Mouse (Mus musculus) forebrain, postnatal 0 days (tissue): Measurements from ENCODE around the gene Gfm2. TPM values are rescaled to one million over a fixed set of nuclear protein-coding genes. Genes with fewer than 3 reads are reported as not detected.

ENCODE experiments used
- ATAC-seq: fragments of 200-750 bp; cut with Nextera tagmentation; 2 replicates; pipeline ENCODE4 v1.8.0; 2017; ENCODE audit warnings: mild to moderate bottlenecking, moderate library complexity
- DNase-seq: peaks from one replicate; pipeline ENCODE4 v3.0.0-alpha.2; 2015
- H3K27ac ChIP-seq: fragments of 300-500 bp; sonication (generic); 2 replicates; pipeline ENCODE4 v1.5.1; 2014; ENCODE audit warnings: low read depth, mild to moderate bottlenecking, antibody characterized with exemption, low read length, moderate library complexity, mixed read lengths
- H3K27me3 ChIP-seq: fragments of 300-500 bp; sonication (generic); 2 replicates; pipeline ENCODE4 v1.6.1; 2014; ENCODE audit warnings: mild to moderate bottlenecking, low read length, mixed read lengths; ENCODE audit not compliant: insufficient read depth
- H3K36me3 ChIP-seq: fragments of 300-500 bp; sonication (generic); 2 replicates; pipeline ENCODE4 v1.6.1; 2014; ENCODE audit warnings: mild to moderate bottlenecking, moderate library complexity; ENCODE audit not compliant: insufficient read depth
- H3K4me1 ChIP-seq: fragments of 300-500 bp; sonication (generic); 2 replicates; pipeline ENCODE4 v1.6.1; 2014; ENCODE audit warnings: antibody characterized with exemption; ENCODE audit not compliant: insufficient read depth
- H3K4me2 ChIP-seq: fragments of 300-500 bp; sonication (generic); 2 replicates; pipeline ENCODE4 v1.6.1; 2014; ENCODE audit warnings: low read depth, mild to moderate bottlenecking, moderate library complexity
- H3K4me3 ChIP-seq: fragments of 300-500 bp; sonication (generic); 2 replicates; pipeline ENCODE4 v1.5.1; 2014; ENCODE audit warnings: low read depth, low read length, mixed read lengths
- H3K9ac ChIP-seq: fragments of 300-500 bp; sonication (generic); 2 replicates; pipeline ENCODE4 v1.6.1; 2014; ENCODE audit warnings: mild to moderate bottlenecking
- H3K9me3 ChIP-seq: fragments of 300-500 bp; sonication (generic); 2 replicates; pipeline ENCODE4 v1.6.1; 2016; ENCODE audit warnings: low read length
- CTCF ChIP-seq: sonication (generic); IDR thresholded peaks from 2 replicates; pipeline ENCODE4 v1.5.1; 2016; ENCODE audit warnings: antibody characterized with exemption, control low read depth, low read depth
- WGBS: fragments of 180-500 bp; shearing (Covaris S2); extraction: QIAGEN DNeasy Blood & Tissue Kit; methylation state at CpG from one replicate; pipeline ENCODE4 v1.1.7; 2014; 5-methylcytosine and 5-hydroxymethylcytosine counted together
- polyA plus RNA-seq: library from polyadenylated mRNA; unstranded; fragments of >200 nt; fragmentation: Nextera tagmentation; extraction: Ambion mirVana; gene quantifications from 2 replicates; pipeline ENCODE4 v1.2.1, GENCODE M21; 2015
- total RNA-seq: library from RNA; depleted of rRNA; stranded (reverse); fragments of >200 nt; gene quantifications from 2 replicates; pipeline ENCODE4 v1.2.3, GENCODE M21; 2014

Gene Gfm2
- total and polyA plus RNA-seq, 2 experiments from 2014 or later = 15.5 to 32.1 TPM

DNA sequence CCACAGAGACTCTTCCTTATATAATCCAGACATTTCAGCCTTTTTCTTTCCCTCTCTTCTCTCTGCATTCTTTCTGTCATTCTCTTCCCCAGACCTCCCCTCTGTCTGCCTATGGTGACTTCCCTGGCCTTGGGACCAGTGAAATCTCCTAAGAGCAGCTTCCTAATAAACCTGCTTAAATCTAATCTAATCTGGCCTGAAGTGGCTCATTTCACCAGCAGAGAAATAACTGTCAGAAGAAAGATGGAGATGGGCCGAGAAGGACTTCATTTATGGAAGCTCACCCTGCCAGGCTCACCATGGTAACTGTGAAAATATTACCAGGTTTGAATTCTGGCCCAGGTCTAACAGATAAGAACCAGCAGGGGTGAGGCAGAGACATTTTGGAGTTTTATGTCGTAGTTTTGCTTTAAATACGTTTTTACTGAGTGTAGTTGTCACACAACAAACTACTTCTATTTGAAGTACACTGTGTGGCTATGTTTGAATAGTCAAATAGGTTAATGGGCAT, 70.8 kb downstream of the Gfm2 start:
- 68% methylated on average over 3 of the region's 3 CpGs for WGBS
- H3K4me2 ChIP-seq = no peak overlapping the region
- DNase-seq = no peak
- TF ChIP-seq CTCF = no peak
- ATAC-seq = no peak
- H3K9me3 ChIP-seq = no peaks in the 10 kb centered on the region
- no peak overlapping the region; the same call in 1 of the 2 replicates for H3K9ac ChIP-seq
- no peaks in the 10 kb centered on the region for H3K36me3 ChIP-seq
- H3K4me3 ChIP-seq = no peak overlapping the region
- H3K4me1 ChIP-seq = no peaks in the 10 kb centered on the region
- H3K27ac ChIP-seq = no peak overlapping the region
- H3K27me3 ChIP-seq = no peaks in the 10 kb centered on the region

DNA sequence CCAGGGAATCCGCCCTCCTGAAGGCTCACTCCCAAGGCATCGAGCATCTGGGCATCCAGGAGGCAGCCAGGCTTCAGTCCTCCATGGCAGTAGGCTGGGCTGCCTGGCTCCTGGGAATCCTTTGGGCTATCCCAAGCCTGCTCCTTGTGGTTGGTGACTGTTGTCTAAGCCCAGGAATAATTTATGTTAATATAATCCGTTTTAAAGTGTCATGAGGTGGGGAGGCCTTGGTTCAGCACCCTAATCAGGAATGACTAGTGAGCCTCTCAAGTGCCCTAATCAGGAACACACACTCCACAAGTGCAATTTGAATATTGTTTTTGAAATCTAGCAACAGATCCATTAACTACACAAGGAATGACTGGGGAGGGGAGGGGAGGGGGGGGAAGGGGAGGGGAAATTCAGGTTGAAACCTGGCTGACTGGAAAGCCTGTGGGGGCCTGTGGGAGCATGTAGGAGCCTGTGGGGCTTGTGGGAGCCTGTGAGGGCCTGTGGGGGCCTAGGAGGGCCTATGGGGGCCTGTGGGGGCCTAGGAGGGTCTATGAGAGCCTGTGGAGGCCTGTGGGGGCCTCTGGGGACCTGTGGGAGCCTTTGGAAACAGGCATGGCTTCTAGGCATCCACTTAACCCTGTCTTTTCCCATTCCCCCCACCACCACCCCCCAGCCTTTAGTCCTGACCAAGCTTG, 77.0 kb downstream of the Gfm2 start:
- H3K4me1 ChIP-seq = no peaks in the 10 kb centered on the region
- no peak overlapping the region for H3K9ac ChIP-seq
- H3K27me3 ChIP-seq = no peaks in the 10 kb centered on the region
- ATAC-seq (peak; percentile 65; the same call in 1 of the 2 replicates), DNase-seq (no peak)
- no peak overlapping the region for H3K27ac ChIP-seq
- H3K4me2 ChIP-seq = no peak overlapping the region
- TF ChIP-seq CTCF = no peak
- no peaks in the 10 kb centered on the region for H3K9me3 ChIP-seq
- no peak overlapping the region for H3K4me3 ChIP-seq
- no peaks in the 10 kb centered on the region for H3K36me3 ChIP-seq
- 46% methylated on average over 3 of the region's 3 CpGs for WGBS

DNA sequence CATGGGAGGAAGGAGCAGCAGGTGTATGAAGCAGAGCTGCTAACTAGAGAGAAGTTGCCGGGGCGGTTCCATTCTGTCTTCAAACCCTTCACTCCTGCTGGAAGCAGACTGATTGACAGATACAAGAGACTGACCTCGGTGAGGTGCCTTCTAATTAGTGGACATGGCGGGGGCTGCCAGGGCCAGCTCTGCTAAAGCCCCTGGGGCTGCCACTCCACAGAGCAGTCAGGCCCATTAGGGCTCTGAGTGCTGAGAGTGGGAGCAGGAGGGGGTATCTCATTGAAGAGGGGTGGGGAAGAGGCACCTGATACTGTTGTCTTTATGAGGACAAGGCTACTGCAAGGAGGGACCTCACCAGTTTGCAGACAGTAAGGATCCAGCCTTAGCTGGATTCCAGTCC, 77.8 kb downstream of the Gfm2 start:
- Histone ChIP-seq H3K4me1 (no peaks in the 10 kb centered on the region), H3K4me2 (no peak overlapping the region), H3K9ac (no peak overlapping the region), H3K9me3 (no peaks in the 10 kb centered on the region), H3K27me3 (no peaks in the 10 kb centered on the region), H3K27ac (no peak overlapping the region), H3K4me3 (no peak overlapping the region), H3K36me3 (no peaks in the 10 kb centered on the region)
- TF ChIP-seq CTCF = no peak
- no peak for DNase-seq
- WGBS = 14% methylated on average over 4 of the region's 4 CpGs
- ATAC-seq = peak; percentile 25; the same call in 1 of the 2 replicates

DNA sequence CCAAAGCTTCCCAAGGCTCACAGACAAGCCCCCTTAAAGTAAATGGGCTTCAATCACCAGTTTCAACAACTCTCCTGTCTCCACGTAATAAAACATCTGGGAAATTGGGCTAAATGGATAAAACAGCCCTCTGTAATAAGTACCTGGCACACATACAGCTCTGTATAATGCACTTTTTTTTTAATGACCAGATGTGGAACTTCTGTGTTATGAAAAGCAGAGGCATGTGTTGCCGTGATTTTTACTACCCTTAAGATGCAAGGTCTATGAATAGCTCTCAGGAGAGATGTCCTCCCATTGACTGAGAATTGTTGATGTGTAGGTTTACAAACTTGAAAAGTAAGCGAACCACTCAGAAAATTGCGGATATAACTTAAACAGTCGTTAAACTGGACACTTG, 78.5 kb downstream of the Gfm2 start:
- no peak overlapping the region for H3K9ac ChIP-seq
- H3K4me1 ChIP-seq = no peaks in the 10 kb centered on the region
- WGBS = 83% methylated on average over 5 of the region's 5 CpGs
- H3K4me3 ChIP-seq = no peak overlapping the region
- ATAC-seq = no peak
- no peaks in the 10 kb centered on the region for H3K27me3 ChIP-seq
- H3K36me3 ChIP-seq = no peaks in the 10 kb centered on the region
- H3K9me3 ChIP-seq = no peaks in the 10 kb centered on the region
- H3K27ac ChIP-seq = no peak overlapping the region
- no peak for DNase-seq
- TF ChIP-seq CTCF = no peak
- H3K4me2 ChIP-seq = no peak overlapping the region

DNA sequence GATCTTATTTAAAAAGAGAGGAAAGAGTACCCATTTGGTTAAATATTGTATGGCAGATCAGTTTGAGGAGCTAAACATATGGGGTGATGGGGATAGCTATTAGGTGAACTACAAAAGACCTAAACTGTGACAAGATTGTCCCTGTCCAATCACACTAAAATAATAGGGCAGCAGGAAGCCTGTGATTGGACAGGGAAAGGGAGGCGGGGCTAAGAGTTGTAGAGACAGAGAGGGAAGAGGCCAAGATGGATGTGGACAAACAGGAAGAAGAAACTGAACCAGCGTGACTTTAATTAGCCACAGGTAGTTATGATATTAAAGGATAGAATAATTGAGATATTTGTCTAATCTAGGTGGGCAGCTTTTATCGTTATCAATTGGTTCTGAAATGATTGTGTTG, 82.3 kb downstream of the Gfm2 start:
- no peak overlapping the region for H3K9ac ChIP-seq
- no peaks in the 10 kb centered on the region for H3K27me3 ChIP-seq
- no peaks in the 10 kb centered on the region for H3K36me3 ChIP-seq
- H3K4me3 ChIP-seq = no peak overlapping the region
- no peak overlapping the region for H3K27ac ChIP-seq
- H3K9me3 ChIP-seq = no peaks in the 10 kb centered on the region
- no peak overlapping the region for H3K4me2 ChIP-seq
- no peak for ATAC-seq
- no peaks in the 10 kb centered on the region for H3K4me1 ChIP-seq
- no peak for TF ChIP-seq CTCF
- DNase-seq = no peak
- WGBS = 92% methylated on average over 3 of the region's 3 CpGs

DNA sequence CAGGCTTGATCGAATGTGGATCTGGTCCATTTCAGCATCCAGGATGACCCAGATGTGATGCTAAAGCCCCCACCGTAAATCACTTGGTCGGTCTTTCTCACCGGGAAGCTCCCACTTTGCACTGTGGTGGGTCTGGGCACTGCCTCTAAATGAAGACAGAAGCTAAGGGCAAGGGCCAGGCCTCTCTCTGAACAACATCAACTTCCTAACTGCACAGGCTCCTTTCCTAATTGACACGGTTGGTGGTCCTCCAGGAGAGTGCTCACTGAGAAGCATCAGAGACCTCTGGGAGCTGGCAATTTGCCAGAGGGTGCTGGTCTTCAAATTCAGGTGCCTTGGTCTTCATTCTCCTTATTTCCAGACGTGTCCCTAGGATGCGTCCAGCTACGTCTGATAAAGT, 86.1 kb downstream of the Gfm2 start:
- no peaks in the 10 kb centered on the region for H3K27me3 ChIP-seq
- H3K4me1 ChIP-seq = no peaks in the 10 kb centered on the region
- no peak for TF ChIP-seq CTCF
- no peaks in the 10 kb centered on the region for H3K9me3 ChIP-seq
- no peak overlapping the region for H3K9ac ChIP-seq
- H3K27ac ChIP-seq = no peak overlapping the region
- no peaks in the 10 kb centered on the region for H3K36me3 ChIP-seq
- no peak overlapping the region for H3K4me3 ChIP-seq
- no peak overlapping the region for H3K4me2 ChIP-seq
- ATAC-seq (no peak), DNase-seq (no peak)
- WGBS = 89% methylated on average over 8 of the region's 8 CpGs

DNA sequence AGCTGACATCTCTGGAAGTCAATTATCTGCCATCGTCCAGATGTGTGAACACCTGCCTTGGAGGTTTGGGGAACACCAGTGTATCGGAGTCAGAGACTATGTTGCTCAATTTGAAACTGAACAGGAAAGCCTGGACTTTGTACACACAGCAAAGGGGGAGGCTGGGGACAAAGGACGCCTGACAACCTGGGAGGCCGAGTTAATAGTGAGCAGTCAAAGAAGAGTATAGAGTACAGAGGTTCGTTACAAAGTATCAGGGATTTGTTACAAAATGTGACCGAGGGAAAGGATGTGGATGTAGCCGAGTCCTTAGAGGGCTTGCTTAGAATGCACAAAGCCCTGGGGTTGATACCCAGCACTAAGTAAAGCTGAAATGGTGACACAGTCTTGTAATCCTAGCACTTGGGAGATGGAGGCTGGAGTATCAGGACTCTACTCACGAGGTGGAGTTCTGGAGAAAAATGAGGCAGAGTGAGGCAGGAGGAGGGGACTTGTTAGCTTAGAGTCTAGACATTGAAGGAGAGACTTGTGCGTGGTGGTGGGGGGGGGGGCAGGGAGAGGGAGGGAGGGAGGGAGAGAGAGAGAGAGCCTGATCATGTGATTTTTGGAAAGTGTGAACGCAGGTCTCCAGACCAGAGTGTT, 86.7 kb downstream of the Gfm2 start:
- no peak for TF ChIP-seq CTCF
- Histone ChIP-seq H3K27ac (no peak overlapping the region), H3K4me2 (no peak overlapping the region), H3K4me1 (no peaks in the 10 kb centered on the region), H3K9me3 (no peaks in the 10 kb centered on the region), H3K9ac (no peak overlapping the region), H3K27me3 (no peaks in the 10 kb centered on the region), H3K4me3 (no peak overlapping the region), H3K36me3 (no peaks in the 10 kb centered on the region)
- WGBS = 56% methylated on average over 10 of the region's 10 CpGs
- DNase-seq = no peak
- no peak for ATAC-seq
